12 mouse cellular contexts compared by ENCODE assay signal in the genomic region with DNA sequence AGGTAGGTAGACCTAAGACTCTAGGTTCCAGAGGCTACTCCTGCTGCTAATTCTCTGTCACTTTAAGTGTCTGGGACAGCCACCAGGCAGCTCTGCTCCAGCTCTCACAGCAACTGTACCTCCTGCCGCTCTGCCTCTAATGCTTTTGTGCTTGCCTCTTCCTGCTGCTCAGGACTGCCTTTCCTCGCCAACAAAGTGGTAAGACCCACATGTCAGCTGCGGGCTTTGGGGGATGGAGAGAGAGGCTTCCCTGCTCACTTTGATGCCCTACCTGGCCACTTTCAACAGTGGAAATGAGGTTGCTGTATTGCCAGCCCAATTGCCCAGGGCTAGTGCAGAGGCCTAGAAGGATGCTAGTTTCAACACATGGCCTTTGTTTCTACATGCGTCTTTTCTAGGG.
"Had no signal": no experiment of that assay in that cellular context is flagged by ENCODE, and none has a peak within 500 bp of the region (broad histone marks: within the 10 kb centered on the region; RNA-seq: fewer than 3 reads in every experiment).

No protein-coding gene starts in this region.

- H3K27ac ChIP-seq: kidney, embryonic 15.5 days; limb, embryonic 13.5 days; liver, embryonic 14.5 days; midbrain, embryonic 13.5 days; neural tube, embryonic 15.5 days had no signal

- H3K36me3 ChIP-seq: kidney, embryonic 15.5 days; limb, embryonic 13.5 days; midbrain, embryonic 13.5 days; neural tube, embryonic 15.5 days had no signal

- H3K4me3 ChIP-seq: kidney, embryonic 15.5 days; limb, embryonic 13.5 days; midbrain, embryonic 13.5 days; myocyte; neural tube, embryonic 15.5 days had no signal

- DNase-seq: kidney, adult 18-20 months; kidney, postnatal 14 days; left cerebral cortex, postnatal 4 days; lung, adult 18-20 months; right cerebral cortex, adult 18-20 months; spleen, adult 18-20 months had no signal

- H3K9ac ChIP-seq: kidney, embryonic 15.5 days; limb, embryonic 13.5 days; liver, embryonic 14.5 days; midbrain, embryonic 13.5 days; neural tube, embryonic 15.5 days had no signal

- H3K4me2 ChIP-seq: kidney, embryonic 15.5 days; limb, embryonic 13.5 days; midbrain, embryonic 13.5 days; neural tube, embryonic 15.5 days had no signal

- H3K9me3 ChIP-seq: kidney, embryonic 15.5 days; limb, embryonic 13.5 days; midbrain, embryonic 13.5 days; neural tube, embryonic 15.5 days had no signal

- ATAC-seq: midbrain, embryonic 13.5 days had no signal

- H3K27me3 ChIP-seq: kidney, embryonic 15.5 days; limb, embryonic 13.5 days; midbrain, embryonic 13.5 days; neural tube, embryonic 15.5 days had no signal
